Mouse (Mus musculus) ES-E14 (cell line): ENCODE results near the gene Gm8947. TPM values are rescaled to one million over a fixed set of nuclear protein-coding genes. Genes with fewer than 3 reads are reported as not detected.

Experiments
- DNase-seq: peaks from one replicate; pipeline ENCODE4 v3.0.0-alpha.2; 2013; ENCODE audit warnings: low read depth, low spot score
- H3K27ac ChIP-seq: 2 replicates; pipeline ENCODE4 v1.5.1; 2012; ENCODE audit warnings: low read depth, mild to moderate bottlenecking, low read length, moderate library complexity, mixed read lengths; ENCODE audit not compliant: poor library complexity, insufficient read depth, severe bottlenecking
- H3K36me3 ChIP-seq: 2 replicates; pipeline ENCODE4 v1.6.1; 2012; ENCODE audit warnings: mild to moderate bottlenecking, low read length, moderate library complexity, mixed read lengths; ENCODE audit not compliant: control insufficient read depth, poor library complexity, insufficient read depth, severe bottlenecking
- H3K4me1 ChIP-seq, 2 experiments: fragments of 150-350 bp in 1 of 2; sonication (generic) in 1 of 2; 2 replicates each; pipeline ENCODE4 v1.6.1; 2012; ENCODE audit warnings: low read length in 2 of 2, mild to moderate bottlenecking in 1 of 2, mixed read lengths in 1 of 2; ENCODE audit not compliant: control insufficient read depth in 2 of 2, insufficient read depth in 2 of 2, poor library complexity in 1 of 2
- H3K4me3 ChIP-seq, 2 experiments: fragments of 150-350 bp in 1 of 2; sonication (generic) in 1 of 2; 2 replicates each; pipeline ENCODE4 v1.5.1; 2012; ENCODE audit warnings: low read length in 2 of 2, low read depth in 1 of 2, mild to moderate bottlenecking in 1 of 2, mixed read lengths in 1 of 2; ENCODE audit not compliant: insufficient read depth in 1 of 2, poor library complexity in 1 of 2, severe bottlenecking in 1 of 2
- H3K9ac ChIP-seq: 2 replicates; pipeline ENCODE4 v1.6.1; 2012; ENCODE audit warnings: low read depth, mild to moderate bottlenecking, low read length, mixed read lengths; ENCODE audit not compliant: poor library complexity, insufficient read depth, severe bottlenecking
- H3K9me3 ChIP-seq: fragments of 150-350 bp; sonication (generic); 2 replicates; pipeline ENCODE4 v1.6.1; 2012; ENCODE audit warnings: low read depth, mild to moderate bottlenecking, low read length; ENCODE audit not compliant: control insufficient read depth, insufficient read depth
- CHD2 ChIP-seq: IDR thresholded peaks from 2 replicates; pipeline ENCODE4 v1.6.1; 2014; ENCODE audit warnings: mild to moderate bottlenecking, low read depth, low read length, inconsistent platforms
- HCFC1 ChIP-seq: IDR thresholded peaks from 2 replicates; pipeline ENCODE4 v1.6.1; 2012; ENCODE audit warnings: low read length, inconsistent platforms, borderline replicate concordance; ENCODE audit not compliant: insufficient read depth
- MAFK ChIP-seq: IDR thresholded peaks from 2 replicates; pipeline ENCODE4 v1.6.1; 2014; ENCODE audit warnings: mild to moderate bottlenecking, low read depth, low read length, inconsistent platforms; ENCODE audit not compliant: insufficient read depth
- ZC3H11A ChIP-seq: IDR thresholded peaks from 2 replicates; pipeline ENCODE4 v1.6.1; 2012; ENCODE audit warnings: low read depth, mild to moderate bottlenecking, inconsistent platforms, low read length, borderline replicate concordance
- ZNF384 ChIP-seq: IDR thresholded peaks from 2 replicates; pipeline ENCODE4 v1.6.1; 2012; ENCODE audit warnings: low read depth, low read length, inconsistent platforms
- in situ Hi-C, 2 experiments: fragments of 600-800 bp; cut with MboI; formaldehyde crosslinking; loops; one replicate each; pipeline ENCODE4 v1.15.1; 2025; ENCODE audit warnings: low sequenced_read_pairs in 2 of 2, inconsistent platforms in 1 of 2; ENCODE audit not compliant: unreplicated experiment in 2 of 2
- total RNA-seq: library from RNA; depleted of rRNA; stranded (reverse); fragments of 300-350 nt; gene quantifications from 2 replicates; pipeline ENCODE4 v1.2.3, GENCODE M21; 2012; rRNA removed

The Gm8947 gene
- total RNA-seq, 1 experiment: 0.49 TPM

DNA sequence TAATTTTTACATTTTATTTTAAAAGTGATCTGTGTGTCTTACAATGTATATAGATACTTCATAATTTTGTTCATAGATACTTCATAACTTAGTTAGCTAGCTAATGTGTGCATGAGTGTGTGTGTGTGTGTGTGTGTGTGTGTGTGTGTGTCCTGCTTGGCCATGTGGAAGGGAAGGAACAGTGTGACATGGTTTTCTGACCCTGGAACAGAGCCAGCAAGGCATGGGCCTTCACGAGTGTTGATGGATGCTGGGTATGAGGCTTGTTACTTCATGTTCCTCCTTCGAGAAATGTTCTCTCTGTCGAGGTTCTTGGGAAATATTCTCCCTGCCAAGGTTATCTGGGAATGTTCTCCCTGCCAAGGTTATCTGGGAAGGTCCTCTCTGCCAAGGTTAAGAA lies 41.6 kb downstream of the Gm8947 start:
- Histone ChIP-seq H3K4me1 (peaks cover 1 to 12% of the 10 kb centered on the region in 2 experiments; a peak in 2 of 4 replicates), H3K27ac (no peak overlapping the region), H3K9ac (no peak overlapping the region), H3K9me3 (no peaks in the 10 kb centered on the region), H3K4me3 (no peak overlapping the region), H3K36me3 (no peaks in the 10 kb centered on the region)
- in situ Hi-C loops: no loop called here
- TF ChIP-seq HCFC1 (no peak), CHD2 (no peak), ZNF384 (no peak), MAFK (no peak), ZC3H11A (no peak)
- no peak for DNase-seq

DNA sequence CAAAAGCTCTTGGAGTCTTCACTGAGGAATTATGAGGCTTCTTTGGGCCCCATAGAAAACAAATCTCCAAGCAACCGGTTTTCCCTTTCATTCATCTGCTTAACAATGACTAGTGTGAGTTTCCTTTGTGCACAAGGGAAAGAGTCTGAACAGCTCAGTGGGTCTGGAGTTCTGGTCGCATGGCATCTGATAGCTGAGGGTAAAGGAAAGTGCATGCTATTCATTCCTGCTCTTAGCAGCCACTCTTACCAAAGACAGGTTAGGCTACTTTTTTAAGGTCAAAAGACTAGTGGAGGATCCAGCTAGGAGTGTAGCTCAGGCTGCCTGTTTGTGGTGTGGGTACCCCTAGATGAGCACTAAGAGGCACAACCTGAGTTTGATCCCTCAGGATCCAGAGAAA lies 43.4 kb downstream of the Gm8947 start:
- no peak overlapping the region for H3K27ac ChIP-seq
- in situ Hi-C loops: no loop called here

DNA sequence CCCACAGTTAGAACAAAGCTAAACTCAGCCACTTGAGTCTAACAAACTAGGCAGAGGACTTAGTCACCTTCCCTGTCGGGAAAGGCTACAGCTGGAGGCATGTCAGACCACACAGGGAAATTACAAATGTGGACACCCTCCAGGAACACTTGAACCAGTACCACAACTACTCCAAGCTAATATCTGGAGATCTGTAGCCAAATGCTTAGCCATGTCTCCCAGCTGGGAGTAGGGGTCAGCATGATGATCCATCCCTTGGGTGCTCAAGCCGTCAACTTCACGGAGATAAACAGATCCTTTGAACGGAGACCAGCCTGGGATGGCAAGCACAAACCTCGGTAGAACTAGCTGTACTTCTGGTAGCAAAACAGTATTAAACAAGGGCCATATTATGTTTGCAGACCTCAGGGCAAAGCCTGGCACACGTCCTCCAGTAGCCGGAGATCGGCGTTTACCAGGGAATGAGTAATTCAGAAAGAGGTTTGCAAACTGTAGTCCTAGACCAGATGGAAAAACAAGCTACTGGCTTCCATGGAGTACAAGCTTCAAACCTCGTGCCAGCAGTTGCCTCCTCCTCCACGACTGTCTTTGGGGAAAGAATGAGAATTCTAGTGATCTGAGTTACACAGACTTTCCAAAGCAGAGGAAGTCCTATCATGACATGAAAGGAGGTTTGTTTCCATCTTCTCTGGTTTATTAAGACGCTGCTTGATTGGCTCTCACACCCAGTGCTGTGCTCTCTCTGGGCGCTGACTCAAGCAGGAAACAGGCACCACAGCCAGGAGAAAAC lies 44.2 kb downstream of the Gm8947 start:
- no peak for DNase-seq
- no peaks in the 10 kb centered on the region for H3K9me3 ChIP-seq
- H3K4me1 ChIP-seq: peaks cover 1 to 12% of the 10 kb centered on the region in 2 experiments; a peak in 2 of 4 replicates
- H3K27ac ChIP-seq: no peak overlapping the region
- H3K4me3 ChIP-seq: no peak overlapping the region
- no peaks in the 10 kb centered on the region for H3K36me3 ChIP-seq
- TF ChIP-seq CHD2 (no peak), MAFK (no peak), ZC3H11A (no peak), ZNF384 (no peak), HCFC1 (no peak)
- H3K9ac ChIP-seq: no peak overlapping the region
- in situ Hi-C loops: no loop called here

More for the DNA sequence above, 43.4 kb downstream of the Gm8947 start:
- Histone ChIP-seq H3K4me1 (peaks cover 1 to 12% of the 10 kb centered on the region in 2 experiments; a peak in 2 of 4 replicates), H3K9me3 (no peaks in the 10 kb centered on the region), H3K9ac (no peak overlapping the region), H3K36me3 (no peaks in the 10 kb centered on the region), H3K4me3 (no peak overlapping the region)
- DNase-seq: no peak
- TF ChIP-seq ZC3H11A (no peak), HCFC1 (no peak), ZNF384 (no peak), MAFK (no peak), CHD2 (no peak)

- Histone ChIP-seq H3K36me3 (no peaks in the 10 kb centered on the region), H3K4me3 (no peak overlapping the region), H3K9me3 (no peaks in the 10 kb centered on the region), H3K27ac (no peak overlapping the region), H3K9ac (no peak overlapping the region), H3K4me1 (peaks cover 1 to 12% of the 10 kb centered on the region in 2 experiments; a peak in 2 of 4 replicates)
- in situ Hi-C loops: no loop called here
- no peak for DNase-seq
- TF ChIP-seq MAFK: no peak
- TF ChIP-seq ZNF384: no peak
- TF ChIP-seq HCFC1: no peak
- no peak for TF ChIP-seq CHD2
Measured at GRCm38 (mm10) chr1:151237780-151238179, 45.6 kb downstream of the Gm8947 start.

DNA sequence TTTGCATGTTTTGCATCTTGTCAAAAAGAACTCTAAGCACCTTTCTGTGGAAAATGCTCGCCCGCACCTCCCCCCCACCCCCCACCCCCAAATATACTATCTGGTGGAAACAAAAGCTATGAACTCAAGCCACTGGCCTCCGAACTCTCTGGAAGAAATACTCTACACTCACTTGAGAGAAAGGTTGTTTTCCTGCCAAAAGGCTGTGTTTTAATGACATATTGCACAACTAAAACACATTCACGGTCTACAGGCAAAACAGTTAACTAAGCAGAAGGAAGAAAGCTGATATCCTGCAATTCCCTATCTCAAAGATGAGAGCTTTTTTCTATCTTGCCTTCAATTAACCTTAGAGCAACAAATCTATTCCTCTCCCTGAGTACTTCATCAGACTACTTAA lies 51.2 kb downstream of the Gm8947 start:
- no peak overlapping the region for H3K4me3 ChIP-seq
- H3K4me1 ChIP-seq: peaks cover 6 to 7% of the 10 kb centered on the region in 2 experiments; a peak in 1 of 4 replicates
- in situ Hi-C loops: no loop called here
- H3K27ac ChIP-seq: no peak overlapping the region
- no peaks in the 10 kb centered on the region for H3K9me3 ChIP-seq
- no peaks in the 10 kb centered on the region for H3K36me3 ChIP-seq
- TF ChIP-seq CHD2 (no peak), MAFK (no peak), ZNF384 (no peak), HCFC1 (no peak), ZC3H11A (no peak)
- no peak for DNase-seq
- no peak overlapping the region for H3K9ac ChIP-seq

Other genes with a start within 250 kb of the Gm8947 start
- 0.85 and 1.5 TPM in 2 replicates for gene Hmcn1, start 198.9 kb upstream of the Gm8947 start, total RNA-seq
- 0.37 TPM in 1 of 2 replicates, not detected in the other for gene Gm47985, start 9.8 kb upstream of the Gm8947 start, total RNA-seq
- gene Gm47995, start 6.1 kb downstream of the Gm8947 start, total RNA-seq: 1.3 and 1.7 TPM in 2 replicates
- gene 3110040M04Rik, start 11.7 kb downstream of the Gm8947 start, total RNA-seq: 0.58 and 0.62 TPM in 2 replicates
- 0.40 and 1.2 TPM in 2 replicates for gene Gm47996, start 17.8 kb downstream of the Gm8947 start, total RNA-seq
- gene Ivns1abp, start 152.1 kb downstream of the Gm8947 start, total RNA-seq: 76.9 and 89.5 TPM in 2 replicates
- 16.9 and 22.6 TPM in 2 replicates for gene Swt1, start 236.1 kb downstream of the Gm8947 start, total RNA-seq
- gene Trmt1l, start 236.2 kb downstream of the Gm8947 start, total RNA-seq: 18.1 and 19.8 TPM in 2 replicates